Mouse (Mus musculus) heart, postnatal 4 days (tissue): ENCODE results near the gene Casp8. TPM values are rescaled to one million over a fixed set of nuclear protein-coding genes. Genes with fewer than 3 reads are reported as not detected.
"Not testable (repeated sequence)": the region's sequence is repeated elsewhere in the genome, so short reads cannot be mapped to it uniquely, and the experiment has no call there.

ENCODE experiments used
- DNase-seq: peaks from one replicate; pipeline ENCODE4 v3.0.0; 2021
- total RNA-seq, 2 experiments: library from RNA; stranded (reverse); gene quantifications; 2 replicates each; pipeline ENCODE4 v1.2.3; 2021

The Casp8 gene
- total RNA-seq, 2 experiments from 2014 or later, result 15.7 to 16.5 TPM

- DNase-seq, result no peak
Observed at GRCm38 (mm10) chr1:58801558-58802285, 6.5 kb downstream of the Casp8 start.

GRCm38 (mm10) chr1:58802322-58803273, 7.4 kb downstream of the Casp8 start:
- DNase-seq, result peak; percentile 62

- no peak for DNase-seq
Observed at GRCm38 (mm10) chr1:58803531-58803930, 8.4 kb downstream of the Casp8 start.

DNA sequence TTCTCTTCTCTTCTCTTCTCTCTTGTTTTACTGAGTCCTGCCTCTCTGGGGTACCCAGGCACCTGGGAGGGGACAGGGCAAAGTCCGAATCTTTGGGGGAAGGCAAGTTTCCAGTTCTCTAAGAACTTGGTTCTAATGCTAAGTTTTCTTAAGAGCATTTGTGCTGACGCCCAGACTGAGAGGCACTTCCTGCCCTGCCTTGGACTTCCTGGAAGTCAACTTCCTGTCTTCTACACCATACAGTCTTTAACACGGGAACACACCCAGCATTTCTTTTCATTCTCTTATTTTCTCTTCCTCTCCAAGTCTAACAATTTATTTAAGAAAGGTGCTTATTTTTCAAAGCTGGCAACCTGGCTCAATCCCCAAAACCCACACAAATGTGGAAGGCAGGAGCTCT, 11.5 kb downstream of the Casp8 start:
- no peak for DNase-seq

DNA sequence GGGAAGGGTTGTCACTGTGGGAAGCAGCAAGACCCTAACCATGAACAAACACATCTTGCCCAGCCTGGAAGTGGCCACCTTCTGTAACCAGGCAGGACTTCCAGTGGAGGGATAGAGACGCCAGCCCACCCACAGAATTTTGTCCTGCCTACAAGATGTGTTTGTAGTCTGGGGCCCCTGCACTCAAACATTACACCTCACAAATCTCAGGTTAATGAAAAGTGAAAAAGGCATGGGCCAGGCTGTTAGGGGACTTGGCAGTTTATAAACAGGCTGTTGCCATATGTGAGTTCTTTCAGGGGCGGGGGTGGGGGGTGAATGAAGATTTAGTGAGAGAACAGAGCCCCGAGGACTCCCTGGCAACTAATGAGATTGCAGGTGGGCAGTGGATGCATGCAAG, 31.1 kb downstream of the Casp8 start:
- no peak for DNase-seq

DNA sequence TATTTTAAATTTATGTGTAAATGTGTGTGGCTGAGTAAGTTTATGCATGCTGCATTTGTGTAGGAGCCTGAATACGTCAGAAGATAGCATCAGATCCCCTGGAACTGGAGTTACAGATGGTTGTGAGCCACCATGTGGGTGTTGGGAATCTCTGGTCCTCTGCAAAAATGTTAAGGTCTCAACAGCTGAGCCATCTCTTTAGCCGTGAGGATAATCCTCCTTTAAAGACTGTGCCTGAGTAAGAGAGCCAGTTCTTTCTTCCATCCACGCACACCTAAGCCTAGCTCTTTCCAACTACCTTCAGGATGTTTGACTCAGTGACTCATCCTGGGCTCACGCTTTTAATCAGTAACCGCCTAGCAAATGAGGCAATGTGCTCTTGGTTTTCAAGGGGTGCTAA, 35.6 kb downstream of the Casp8 start:
- DNase-seq, result no peak

DNA sequence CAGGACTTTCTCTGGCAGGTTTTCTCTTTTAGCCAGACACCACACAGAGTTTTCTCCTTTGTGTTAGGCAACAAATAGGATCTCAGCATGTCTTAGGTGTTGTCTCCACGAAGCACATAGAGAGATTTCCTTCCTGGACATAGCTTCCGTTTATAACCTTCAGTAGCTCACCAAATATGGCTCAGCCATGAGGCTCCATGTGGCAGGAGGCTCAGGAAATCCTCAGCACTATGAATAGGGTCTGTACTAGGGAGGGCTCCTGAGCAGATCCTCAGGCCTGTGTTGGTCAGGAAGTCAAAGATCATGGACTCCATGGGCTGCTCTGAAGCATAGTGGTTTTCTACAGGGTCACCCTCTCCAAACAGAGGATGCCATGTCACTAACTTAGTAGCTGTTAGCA, 37.0 kb downstream of the Casp8 start:
- no peak for DNase-seq

DNA sequence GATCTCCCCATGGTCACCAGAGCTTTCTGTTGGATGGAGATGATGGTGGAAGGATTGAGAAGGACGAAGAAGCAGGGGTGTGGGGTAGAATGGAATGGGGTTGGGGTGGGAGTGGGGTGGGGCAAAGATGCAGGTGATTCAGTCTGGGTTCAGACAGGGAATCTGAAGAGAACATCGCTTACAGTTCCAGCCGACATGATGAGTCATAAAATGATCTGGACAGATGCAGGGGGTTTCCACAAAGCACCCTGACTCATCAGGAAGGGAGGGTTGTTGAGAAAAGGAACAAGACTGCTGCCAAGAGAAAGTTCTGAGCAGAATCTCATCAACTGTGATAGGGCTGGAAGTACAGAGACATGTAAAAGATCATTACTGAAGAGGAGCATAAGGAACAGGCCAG, 61.6 kb downstream of the Casp8 start:
- DNase-seq, result not testable (repeated sequence)

DNA sequence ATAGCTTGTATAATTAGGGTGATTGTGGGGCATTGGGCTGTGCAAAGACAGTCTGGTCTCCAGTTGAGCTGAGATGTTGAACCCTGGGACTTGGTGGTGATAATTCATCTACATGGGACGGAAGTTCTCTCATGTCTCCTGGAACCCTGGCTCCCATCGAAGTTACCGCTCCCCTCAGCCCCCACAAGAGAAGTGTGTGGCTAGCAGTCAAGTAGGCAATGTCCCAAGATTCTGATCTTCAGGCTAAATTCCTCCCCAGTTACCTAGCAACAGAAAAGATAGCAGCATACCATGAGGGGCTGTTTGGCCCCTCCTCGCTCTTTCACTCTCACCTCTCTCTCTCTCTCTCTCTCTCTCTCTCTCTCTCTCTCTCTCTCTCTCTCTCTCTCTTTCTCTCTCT, 64.0 kb downstream of the Casp8 start:
- DNase-seq, result not testable (repeated sequence)

DNA sequence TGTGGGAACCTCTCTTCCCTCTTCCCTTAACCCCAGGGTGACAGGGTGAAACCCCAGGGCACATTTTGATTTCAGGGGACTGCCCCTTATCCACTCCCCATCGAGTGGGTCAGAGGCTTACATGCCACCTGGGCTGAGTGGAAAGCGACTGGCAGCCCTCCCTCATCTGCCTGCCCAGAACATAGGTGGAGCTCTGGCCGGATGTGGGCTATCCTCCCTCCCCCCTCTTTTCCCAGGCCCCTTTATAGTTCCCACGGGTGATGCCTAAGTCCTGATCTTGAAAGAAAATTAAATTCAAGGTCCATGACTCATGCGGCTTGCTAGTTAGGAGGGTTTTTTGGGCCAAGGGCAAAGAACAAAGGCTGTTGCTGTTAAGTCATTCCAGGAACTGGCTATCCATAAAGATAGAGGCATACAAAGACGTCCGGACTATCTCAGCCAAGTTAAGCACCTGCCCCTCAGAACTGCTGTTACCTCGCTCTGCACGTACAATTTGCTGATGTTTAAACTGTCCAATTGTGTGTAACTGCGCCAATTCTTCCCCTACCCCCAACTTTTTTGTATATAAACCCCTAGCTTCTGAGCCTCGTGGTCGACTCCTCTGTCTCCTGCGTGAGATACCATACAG, 64.7 kb downstream of the Casp8 start:
- not testable (repeated sequence) for DNase-seq

DNA sequence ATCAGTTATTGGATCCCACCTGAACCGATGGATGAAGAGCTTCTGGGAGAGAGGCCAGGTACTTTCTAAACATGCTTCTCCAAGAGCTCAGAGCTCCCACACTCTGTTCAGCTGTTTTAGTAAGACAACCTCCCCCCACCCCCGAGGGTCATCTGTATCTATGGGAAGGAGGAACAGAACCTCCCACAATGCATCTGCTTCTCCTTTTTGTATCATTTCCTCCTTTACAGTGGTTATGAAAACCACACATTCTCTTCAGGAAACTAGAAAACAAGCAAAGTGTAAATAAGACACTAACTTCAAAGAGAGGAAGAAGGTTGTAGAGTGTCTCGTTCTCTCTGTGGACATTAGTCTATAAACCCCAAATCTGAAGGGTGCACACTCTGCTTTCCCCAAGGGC, 65.4 kb downstream of the Casp8 start:
- not testable (repeated sequence) for DNase-seq

DNA sequence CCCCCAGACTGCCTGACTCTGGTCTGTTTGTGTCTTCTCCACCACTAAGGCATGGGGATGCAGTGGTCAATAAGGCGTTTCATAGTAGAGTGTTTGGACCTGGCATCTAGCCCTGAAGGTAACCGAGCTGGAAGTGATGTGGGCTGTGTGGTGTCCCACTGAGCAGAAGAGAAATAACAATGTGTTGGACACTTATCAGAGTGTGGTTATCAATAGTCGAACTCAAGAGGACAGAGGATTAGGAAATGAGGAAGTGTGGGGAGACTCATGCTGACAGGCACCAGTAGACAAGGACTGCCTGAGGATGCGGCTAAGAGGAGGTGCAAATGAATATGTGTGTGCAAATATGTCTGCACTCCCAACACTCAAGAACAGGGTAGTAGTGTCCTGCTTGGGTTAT, 81.3 kb downstream of the Casp8 start:
- DNase-seq, result not testable (repeated sequence)

DNA sequence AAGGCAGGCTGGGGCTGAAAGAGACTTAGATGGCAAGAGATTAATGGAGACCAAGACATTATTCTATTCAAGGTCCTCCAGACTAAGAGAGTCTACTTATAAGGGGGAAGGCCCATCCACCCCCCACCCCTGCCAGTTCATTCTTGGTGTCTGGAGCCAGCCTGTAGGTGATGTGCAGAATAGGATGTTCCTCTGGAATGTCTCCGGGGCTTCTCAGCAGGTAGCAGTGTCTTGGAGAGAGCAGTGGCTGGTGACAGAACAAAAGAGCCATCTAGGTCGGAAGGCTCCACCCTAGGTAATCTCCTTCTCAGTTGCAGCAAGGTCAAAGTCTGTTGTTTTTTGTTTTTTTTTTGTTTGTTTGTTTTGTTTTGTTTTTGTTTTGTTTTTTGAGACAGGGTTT, 84.1 kb downstream of the Casp8 start:
- DNase-seq, result not testable (repeated sequence)

DNA sequence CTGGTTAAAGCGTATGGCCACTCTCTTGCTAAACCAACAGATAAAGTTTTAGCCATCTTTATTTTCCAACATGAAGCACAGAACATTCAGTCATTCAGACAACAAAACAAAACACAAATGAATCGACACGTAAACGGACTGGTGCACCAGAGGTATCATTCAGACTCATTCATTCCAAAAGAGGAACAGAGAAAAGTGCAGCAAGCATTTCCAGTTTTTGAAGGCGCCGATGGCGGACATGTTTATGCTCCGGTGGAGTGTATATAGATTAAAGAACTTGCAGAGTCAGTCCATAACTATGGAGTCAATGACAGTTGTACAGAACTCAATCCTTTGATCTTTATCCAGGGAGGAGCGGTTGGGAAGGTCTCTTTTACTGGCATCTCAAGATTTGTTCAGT, 88.1 kb downstream of the Casp8 start:
- not testable (repeated sequence) for DNase-seq

- no peak for DNase-seq
Observed at GRCm38 (mm10) chr1:58885646-58886045, 90.5 kb downstream of the Casp8 start.

DNA sequence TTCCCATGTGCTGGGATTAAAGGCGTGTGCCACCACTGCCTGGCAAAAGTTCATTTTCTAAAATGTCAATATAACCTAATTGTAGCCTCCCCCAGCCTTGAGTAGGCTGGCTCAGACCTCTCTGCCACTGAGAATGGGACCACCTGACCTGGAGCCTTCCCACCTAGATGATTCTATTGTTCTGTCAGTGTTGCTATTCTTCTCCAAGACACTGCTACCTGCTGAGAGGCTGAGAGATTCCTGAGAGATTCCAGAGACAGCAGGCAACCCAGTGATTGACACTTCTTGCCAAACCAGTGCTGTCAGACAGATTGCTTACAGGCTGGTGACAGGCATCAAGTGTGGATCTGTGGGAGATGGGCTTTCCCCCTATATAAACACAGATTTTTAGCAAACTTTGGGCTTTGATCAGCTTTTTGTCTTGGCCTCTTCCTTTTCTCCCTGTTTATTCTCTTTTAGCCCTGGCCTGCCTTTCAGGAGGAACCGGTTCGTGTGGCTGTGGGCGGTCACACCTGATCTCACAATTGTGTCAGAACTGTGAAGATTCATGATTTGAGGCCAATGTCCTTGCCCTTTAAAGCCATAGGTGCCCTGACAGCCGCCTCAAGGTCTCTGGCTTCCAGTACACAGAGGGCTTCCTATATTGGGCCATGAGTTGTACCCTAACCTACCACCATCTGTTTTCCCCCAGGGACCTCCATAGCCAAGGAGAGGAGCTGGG, 94.8 kb downstream of the Casp8 start:
- no peak for DNase-seq

DNA sequence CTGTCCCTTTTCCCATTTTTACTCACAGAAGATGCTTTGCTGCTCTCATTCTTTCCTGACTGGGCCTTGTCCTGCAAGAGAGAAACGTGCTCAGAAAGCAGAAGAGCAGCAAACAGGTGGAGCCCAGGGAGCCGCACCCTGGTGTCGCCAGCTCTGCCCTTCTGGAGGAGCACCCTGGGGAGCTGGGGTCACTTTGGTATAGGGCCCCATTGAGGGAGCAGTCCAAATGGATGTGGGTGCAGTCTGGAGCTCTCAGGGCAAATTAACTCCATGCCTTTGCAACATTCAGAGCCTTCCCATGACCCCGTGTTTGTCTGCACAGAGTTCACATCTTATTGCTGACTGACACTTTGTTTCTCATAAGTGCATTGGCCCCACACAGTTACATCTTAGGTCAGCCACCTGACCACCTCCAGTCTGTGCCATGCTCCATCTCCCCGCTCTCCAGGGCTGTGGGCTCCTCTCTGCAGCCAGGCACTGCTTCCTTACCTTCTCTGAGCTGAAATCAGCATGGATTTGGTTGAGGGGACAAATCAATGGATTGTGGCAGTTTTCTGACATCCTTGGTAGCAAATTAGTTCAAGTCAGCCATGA, 95.6 kb downstream of the Casp8 start:
- not testable (repeated sequence) for DNase-seq

GRCm38 (mm10) chr1:58891481-58892170, 96.5 kb downstream of the Casp8 start:
- not testable (repeated sequence) for DNase-seq

- DNase-seq, result not testable (repeated sequence)
Observed at GRCm38 (mm10) chr1:58892386-58892785, 97.2 kb downstream of the Casp8 start.
